ENCODE assay signal across 32 mouse cellular contexts in the genomic region with DNA sequence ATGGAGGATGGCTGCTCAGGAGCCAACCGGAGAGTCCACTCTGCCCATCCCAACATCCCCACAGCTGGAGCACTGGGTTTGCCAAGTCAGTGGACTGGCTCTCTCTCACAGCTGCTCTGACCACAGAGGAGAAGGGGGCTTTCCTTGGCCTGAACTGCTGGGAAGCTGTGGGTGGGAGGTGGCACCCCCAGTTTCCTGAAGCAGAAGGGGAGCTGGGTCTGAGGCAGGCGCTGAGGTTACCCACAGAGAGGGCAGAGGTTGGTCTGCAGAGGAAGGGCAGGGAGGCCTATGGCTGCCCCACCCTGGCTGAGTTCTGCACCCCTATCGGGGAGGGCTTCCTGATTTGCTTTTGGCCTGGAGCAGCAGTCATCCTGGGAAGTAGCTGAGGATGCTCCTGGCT. TPM values are rescaled to one million over a fixed set of nuclear protein-coding genes. Genes with fewer than 3 reads are reported as not detected.
DNase-seq lines count a peak whose midpoint lies in the region; ATAC-seq and TF ChIP-seq lines count a peak whose summit lies in the region.
"Had no signal": no experiment of that assay in that cellular context is flagged by ENCODE, and none has a peak within 500 bp of the region (broad histone marks: within the 10 kb centered on the region; RNA-seq: fewer than 3 reads in every experiment).

No protein-coding gene starts in this region.

- no peak for ATAC-seq in CD4-positive, CD25-positive, alpha-beta regulatory T cell, adult 4 months
- ATAC-seq in lung, postnatal 0 days: no peak
- ATAC-seq in megakaryocyte, adult 5-6 weeks (ENCODE audit: poor library complexity, severe bottlenecking): peak; percentile 88
- ATAC-seq: forebrain, embryonic 16.5 days; intestine, postnatal 0 days; Patski had no signal

- H3K4me1 ChIP-seq in lung, postnatal 0 days (ENCODE audit: insufficient read depth, low read depth, low read length): no peaks in the 10 kb centered on the region
- H3K4me1 ChIP-seq: heart, embryonic 15.5 days; hindbrain, embryonic 15.5 days; kidney, embryonic 15.5 days; limb, embryonic 15.5 days had no signal

- H3K9me3 ChIP-seq in lung, postnatal 0 days (ENCODE audit: low read length): no peaks in the 10 kb centered on the region
- H3K9me3 ChIP-seq: forebrain, embryonic 10.5 days; heart, embryonic 15.5 days; hindbrain, embryonic 15.5 days; kidney, embryonic 15.5 days; limb, embryonic 15.5 days had no signal

- H3K27ac ChIP-seq in lung, postnatal 0 days (ENCODE audit: low read length): no peak overlapping the region
- H3K27ac ChIP-seq: forebrain, embryonic 10.5 days; heart, embryonic 15.5 days; hindbrain, embryonic 15.5 days; kidney, embryonic 15.5 days; left cerebral cortex, adult 2 months; limb, embryonic 15.5 days had no signal

- DNase-seq in CD4-positive, CD25-positive, alpha-beta regulatory T cell, adult 2 months (ENCODE audit: low read depth, low spot score): peak; percentile 27
- peak; percentile 19 for DNase-seq in lung, postnatal 36 days
- DNase-seq in lung, postnatal 0 days (ENCODE audit: low spot score): no peak
- DNase-seq in natural killer cell, adult 2 months (ENCODE audit: low spot score in 2 of 2): peak; percentile 50 to 77
- no peak for DNase-seq in spleen, postnatal 36 days (ENCODE audit: low spot score in 2 of 2)
- no peak for DNase-seq in urinary bladder, adult 18-20 months (ENCODE audit: low spot score in 2 of 2)
- DNase-seq: adrenal gland, postnatal 36 days; cerebellum, adult 9-10 months; gastrocnemius, postnatal 14 days; heart, postnatal 36 days; kidney, postnatal 4 days; left cerebral cortex, postnatal 4 days; lung, postnatal 10 days; retina, postnatal 1 day; right cerebral cortex, postnatal 4 days; thymus, adult 2 months had no signal

- H3K36me3 ChIP-seq in lung, postnatal 0 days (ENCODE audit: insufficient read depth, low read length): no peaks in the 10 kb centered on the region
- H3K36me3 ChIP-seq: forebrain, embryonic 10.5 days; G1E; heart, embryonic 15.5 days; hindbrain, embryonic 15.5 days; kidney, embryonic 15.5 days; limb, embryonic 15.5 days had no signal

- no peak for TF ChIP-seq EP300 in lung, postnatal 0 days (IDR thresholded peaks at IDR 0.05)

- 65% methylated on average over 3 of the region's 3 CpGs for WGBS in lung, postnatal 0 days

- no peak overlapping the region for H3K4me2 ChIP-seq in lung, postnatal 0 days (replicated peaks; ENCODE audit: low read depth, low read length)
- H3K4me2 ChIP-seq: heart, embryonic 15.5 days; hindbrain, embryonic 15.5 days; kidney, embryonic 15.5 days; limb, embryonic 15.5 days had no signal

- H3K27me3 ChIP-seq in lung, postnatal 0 days (replicated peaks; ENCODE audit: insufficient read depth, low read length): no peaks in the 10 kb centered on the region
- H3K27me3 ChIP-seq: CH12.LX; heart, embryonic 15.5 days; hindbrain, embryonic 15.5 days; kidney, embryonic 15.5 days; limb, embryonic 15.5 days; Patski had no signal

- H3K9ac ChIP-seq in lung, postnatal 0 days (replicated peaks; ENCODE audit: low read depth): no peak overlapping the region
- H3K9ac ChIP-seq: heart, embryonic 15.5 days; hindbrain, embryonic 15.5 days; kidney, embryonic 15.5 days; limb, embryonic 15.5 days had no signal

- H3K4me3 ChIP-seq in lung, postnatal 0 days (ENCODE audit: low read depth, low read length): no peak overlapping the region
- H3K4me3 ChIP-seq: forebrain, embryonic 10.5 days; heart, embryonic 15.5 days; hindbrain, embryonic 15.5 days; kidney, embryonic 15.5 days; left cerebral cortex, adult 2 months; limb, embryonic 15.5 days had no signal

- no peak for TF ChIP-seq CTCF in lung, postnatal 0 days (IDR thresholded peaks at IDR 0.05)

RNA-seq across cellular contexts. Expression of a gene that starts 6.0 kb away (rescaled TPM):
- polyA plus RNA-seq in CD4-positive, CD25-positive, alpha-beta regulatory T cell, adult 4 months (2017; shearing (Covaris generic)): 1 to 10 TPM; 1.8 to 2.7 TPM
- 0.57 and 0.94 TPM in 2 replicates for polyA plus RNA-seq in lung, postnatal 0 days (2015; fragmentation: Nextera tagmentation; extraction: Ambion mirVana)
- 0.18 and 0.31 TPM in 2 replicates for total RNA-seq in megakaryocyte, adult 5-6 weeks (2015)
- 1.1 and 6.7 TPM in 2 replicates for total RNA-seq in megakaryocyte, adult 5-6 weeks (2017)
- polyA plus RNA-seq: liver, embryonic 16.5 days; midbrain, postnatal 0 days; neural tube, embryonic 11.5 days had no signal

RNA-seq across cellular contexts. Expression of a gene that starts 15.2 kb away (rescaled TPM):
- polyA plus RNA-seq in CD4-positive, CD25-positive, alpha-beta regulatory T cell, adult 4 months (2017; shearing (Covaris generic)): 10 to 100 TPM; 18.6 to 22.8 TPM
- 0.69 and 1.3 TPM in 2 replicates for polyA plus RNA-seq in lung, postnatal 0 days (2015; fragmentation: Nextera tagmentation; extraction: Ambion mirVana)
- 26.6 and 34.4 TPM in 2 replicates for total RNA-seq in megakaryocyte, adult 5-6 weeks (2015)
- 31.9 and 39.2 TPM in 2 replicates for total RNA-seq in megakaryocyte, adult 5-6 weeks (2017)
- total RNA-seq: gastrocnemius, postnatal 14 days; heart, postnatal 36 days; left cerebral cortex, adult 2 months had no signal
- polyA plus RNA-seq: forebrain, embryonic 10.5 days; forebrain, embryonic 16.5 days; hindbrain, embryonic 15.5 days; kidney, embryonic 15.5 days; neural tube, embryonic 11.5 days; Patski had no signal

RNA-seq across cellular contexts. Expression of a gene that starts 33.4 kb away (rescaled TPM):
- polyA plus RNA-seq in CD4-positive, CD25-positive, alpha-beta regulatory T cell, adult 4 months (2017; shearing (Covaris generic)): 10 to 100 TPM; 32.3 to 51.9 TPM
- 16.5 and 17.8 TPM in 2 replicates for polyA plus RNA-seq in lung, postnatal 0 days (2015; fragmentation: Nextera tagmentation; extraction: Ambion mirVana)
- 1.2 and 1.3 TPM in 2 replicates for total RNA-seq in megakaryocyte, adult 5-6 weeks (2015)
- 1.1 and 2.3 TPM in 2 replicates for total RNA-seq in megakaryocyte, adult 5-6 weeks (2017)

Comparison
In these comparisons a context has a peak if more than half of its experiments do, and no peak if none do; other contexts are left out.
1. DNase-seq: peak in CD4-positive, CD25-positive, alpha-beta regulatory T cell, adult 2 months (single experiment), lung, postnatal 36 days (single experiment) and natural killer cell, adult 2 months (2 of 2); none in lung, postnatal 0 days (single experiment), spleen, postnatal 36 days (0 of 2) and urinary bladder, adult 18-20 months (0 of 2).